Comparison of ENCODE assay signal across 8 mouse cellular contexts in the genomic region with DNA sequence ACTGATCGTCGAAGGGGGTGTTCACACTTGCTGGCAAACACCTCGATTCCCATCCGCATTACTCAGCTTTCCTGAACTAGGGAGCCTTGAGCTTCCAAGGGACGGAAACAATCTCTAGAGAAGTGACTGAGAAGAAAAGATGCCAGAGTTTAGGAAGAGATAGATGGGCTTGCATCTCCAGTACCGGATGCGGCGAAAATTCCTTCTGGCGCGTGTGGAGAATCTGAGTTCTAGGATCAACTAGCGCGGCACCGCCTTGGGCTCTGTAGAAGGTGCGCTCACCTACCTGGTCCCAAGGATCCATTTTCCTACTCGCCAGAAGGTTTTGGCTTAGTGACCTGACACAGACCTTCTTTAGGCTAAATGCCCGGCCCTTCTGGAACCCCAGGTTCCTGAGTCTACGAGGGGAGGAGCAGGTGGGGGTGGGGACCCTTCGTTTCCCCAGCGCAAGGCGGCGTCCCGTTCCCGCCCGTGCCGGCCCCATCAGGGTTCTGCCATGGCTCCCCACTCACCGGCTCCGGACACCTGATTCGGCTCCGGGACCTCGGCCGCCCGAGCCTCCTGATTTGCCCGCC. TPM values are rescaled to one million over a fixed set of nuclear protein-coding genes. Genes with fewer than 3 reads are reported as not detected.
A peak's percentile ranks its signal among the peaks of the same experiment; 100 is the strongest.
DNase-seq lines count a peak whose midpoint lies in the region; ATAC-seq and TF ChIP-seq lines count a peak whose summit lies in the region.

No protein-coding gene starts in this region.

- intact Hi-C loops in gastrocnemius, adult 2 months (cut with DNase I), result no loop called here

- under 1% methylated on average over 33 of the region's 33 CpGs for WGBS in intestine, embryonic 15.5 days
- 1% methylated on average over 33 of the region's 33 CpGs for WGBS in midbrain, embryonic 15.5 days

- H3K4me2 ChIP-seq in intestine, embryonic 15.5 days (replicated peaks), result peak overlapping the region; percentile 94
- H3K4me2 ChIP-seq in midbrain, embryonic 15.5 days, result peak overlapping the region; percentile 50

- peak overlapping the region; percentile 52 for H3K9ac ChIP-seq in intestine, embryonic 15.5 days
- no peak overlapping the region for H3K9ac ChIP-seq in midbrain, embryonic 15.5 days

- peak overlapping the region; percentile 80 for H3K4me3 ChIP-seq in gastrocnemius, adult 2 months
- peak overlapping the region; percentile 59 for H3K4me3 ChIP-seq in intestine, embryonic 15.5 days (replicated peaks)
- H3K4me3 ChIP-seq in midbrain, embryonic 15.5 days, result peak overlapping the region; percentile 30

- H3K27me3 ChIP-seq in intestine, embryonic 15.5 days (replicated peaks), result peaks cover 88% of the 10 kb centered on the region
- peaks cover 77% of the 10 kb centered on the region for H3K27me3 ChIP-seq in midbrain, embryonic 15.5 days (replicated peaks)

- peak; percentile 8 for ATAC-seq in intestine, embryonic 15.5 days
- ATAC-seq in midbrain, embryonic 15.5 days (replicated peaks), result no peak

- no peak for DNase-seq in gastrocnemius, adult 2 months
- DNase-seq in gastrocnemius, postnatal 10 days, result no peak
- DNase-seq in embryo, embryonic 11 days, result peak; percentile 53
- DNase-seq in cerebellum, adult 8-10 months, result no peak
- no peak for DNase-seq in spleen, postnatal 4 days (ENCODE audit: low spot score in 2 of 2)
- DNase-seq in thymus, postnatal 10 days (ENCODE audit: low spot score in 2 of 2), result no peak

- H3K9me3 ChIP-seq in intestine, embryonic 15.5 days, result no peaks in the 10 kb centered on the region
- no peaks in the 10 kb centered on the region for H3K9me3 ChIP-seq in midbrain, embryonic 15.5 days

- no peaks in the 10 kb centered on the region for H3K36me3 ChIP-seq in intestine, embryonic 15.5 days
- H3K36me3 ChIP-seq in midbrain, embryonic 15.5 days (replicated peaks), result no peaks in the 10 kb centered on the region

- no peak for TF ChIP-seq CTCF in gastrocnemius, adult 2 months (IDR thresholded peaks at IDR 0.05)

- peak overlapping the region; percentile 82 for H3K27ac ChIP-seq in gastrocnemius, adult 2 months
- peak overlapping the region; percentile 83 for H3K27ac ChIP-seq in intestine, embryonic 15.5 days
- no peak overlapping the region for H3K27ac ChIP-seq in midbrain, embryonic 15.5 days

- H3K4me1 ChIP-seq in intestine, embryonic 15.5 days (replicated peaks), result peaks cover 47% of the 10 kb centered on the region
- H3K4me1 ChIP-seq in midbrain, embryonic 15.5 days, result peaks cover 30% of the 10 kb centered on the region

RNA-seq across cellular contexts. Expression of a gene that starts 0.6 kb away (rescaled TPM):
- 1 to 10 TPM; 1.7 to 3.6 TPM for total RNA-seq in gastrocnemius, adult 2 months (2021)
- total RNA-seq in gastrocnemius, postnatal 10 days (2021), result 10 to 100 TPM; 11.0 to 14.3 TPM
- polyA plus RNA-seq in intestine, embryonic 15.5 days (2015; fragmentation: Nextera tagmentation; extraction: Ambion mirVana), result 4.9 and 5.6 TPM in 2 replicates
- 1.0 TPM in 2 replicates for polyA plus RNA-seq in midbrain, embryonic 15.5 days (2015; fragmentation: Nextera tagmentation; extraction: Ambion mirVana)

RNA-seq across cellular contexts. Expression of a gene that starts 18.4 kb away (rescaled TPM):
- total RNA-seq in gastrocnemius, adult 2 months (2021), result not detected
- total RNA-seq in gastrocnemius, postnatal 10 days (2021), result not detected
- polyA plus RNA-seq in intestine, embryonic 15.5 days (2015; fragmentation: Nextera tagmentation; extraction: Ambion mirVana), result not detected in 2 replicates
- not detected in 2 replicates for polyA plus RNA-seq in midbrain, embryonic 15.5 days (2015; fragmentation: Nextera tagmentation; extraction: Ambion mirVana)

RNA-seq across cellular contexts. Expression of a gene that starts 54.5 kb away (rescaled TPM):
- total RNA-seq in gastrocnemius, adult 2 months (2021), result 1 to 10 TPM in 1 of 2 experiments, under 1 TPM in 1; 0.87 to 1.8 TPM
- 1 to 10 TPM; 3.0 to 4.4 TPM for total RNA-seq in gastrocnemius, postnatal 10 days (2021)
- 0.16 TPM in 1 of 2 replicates, not detected in the other for polyA plus RNA-seq in intestine, embryonic 15.5 days (2015; fragmentation: Nextera tagmentation; extraction: Ambion mirVana)
- polyA plus RNA-seq in midbrain, embryonic 15.5 days (2015; fragmentation: Nextera tagmentation; extraction: Ambion mirVana), result 0.34 and 0.46 TPM in 2 replicates

Comparison
In these comparisons a context has a peak if more than half of its experiments do, and no peak if none do; other contexts are left out.
1. H3K4me3 ChIP-seq: peak in every context shown above with its lines; median percentile 80 in gastrocnemius, adult 2 months; 59 in intestine, embryonic 15.5 days; 30 in midbrain, embryonic 15.5 days.